18 mouse cellular contexts compared by ENCODE assay signal in genomic region chr19:10665093-10665492, GRCm38 (mm10). TPM values are rescaled to one million over a fixed set of nuclear protein-coding genes. Genes with fewer than 3 reads are reported as not detected.
DNase-seq lines count a peak whose midpoint lies in the region; ATAC-seq and TF ChIP-seq lines count a peak whose summit lies in the region.
"Had no signal": no experiment of that assay in that cellular context is flagged by ENCODE, and none has a peak within 500 bp of the region (broad histone marks: within the 10 kb centered on the region; RNA-seq: fewer than 3 reads in every experiment).

No protein-coding gene starts in this region.

- in situ Hi-C loops in CH12.LX (cut with MboI; ENCODE audit: low pct_ligation_motif_present, low pct_unique_long_range_greater_than_20kb, low sequenced_read_pairs), result no loop called here

- H3K4me1 ChIP-seq in liver, embryonic 13.5 days (replicated peaks), result peaks cover 59% of the 10 kb centered on the region
- peaks cover 7 to 11% of the 10 kb centered on the region in 2 experiments for H3K4me1 ChIP-seq in CH12.LX (ENCODE audit: control insufficient read depth in 1 of 2, insufficient read depth in 2 of 2)
- no peaks in the 10 kb centered on the region for H3K4me1 ChIP-seq in forebrain, embryonic 14.5 days (ENCODE audit: control insufficient read depth, insufficient read depth, low read length)
- H3K4me1 ChIP-seq in intestine, embryonic 15.5 days (replicated peaks), result no peaks in the 10 kb centered on the region

- no peak overlapping the region for H3K4me3 ChIP-seq in liver, embryonic 13.5 days (replicated peaks)
- no peak overlapping the region for H3K4me3 ChIP-seq in CH12.LX (replicated peaks in 1 of 3; ENCODE audit: low read depth in 2 of 3, low read length in 2 of 3, poor library complexity in 1 of 3)
- H3K4me3 ChIP-seq in forebrain, embryonic 14.5 days (ENCODE audit: low read depth, low read length), result no peak overlapping the region
- no peak overlapping the region for H3K4me3 ChIP-seq in intestine, embryonic 15.5 days (replicated peaks)
- H3K4me3 ChIP-seq: heart, embryonic 10.5 days; myocyte had no signal

- dilution Hi-C loops in CH12.LX (cut with MboI; ENCODE audit: extremely low pct_ligation_motif_present, extremely low pct_unique_long_range_greater_than_20kb, low sequenced_read_pairs), result no loop called here

- ATAC-seq in liver, embryonic 13.5 days (ENCODE audit: low read depth), result no peak
- ATAC-seq in forebrain, embryonic 14.5 days, result 0 out of 2 replicates have a peak, but pooled peaks have one; percentile 20
- peak; percentile 32; the same call in 1 of the 2 replicates for ATAC-seq in intestine, embryonic 15.5 days
- no peak for ATAC-seq in inflammation-experienced regulatory T-cells, adult 6 months

- no peaks in the 10 kb centered on the region for H3K27me3 ChIP-seq in liver, embryonic 13.5 days
- no peaks in the 10 kb centered on the region for H3K27me3 ChIP-seq in CH12.LX (replicated peaks)
- no peaks in the 10 kb centered on the region for H3K27me3 ChIP-seq in forebrain, embryonic 14.5 days (replicated peaks; ENCODE audit: control insufficient read depth, insufficient read depth, low read length)
- no peaks in the 10 kb centered on the region for H3K27me3 ChIP-seq in intestine, embryonic 15.5 days (replicated peaks)

- H3K27ac ChIP-seq in liver, embryonic 13.5 days, result peak overlapping the region; percentile 99
- H3K27ac ChIP-seq in CH12.LX (ENCODE audit: insufficient read depth, low read depth), result no peak overlapping the region
- H3K27ac ChIP-seq in forebrain, embryonic 14.5 days (ENCODE audit: low read depth, low read length), result no peak overlapping the region
- no peak overlapping the region for H3K27ac ChIP-seq in intestine, embryonic 15.5 days
- H3K27ac ChIP-seq: heart, embryonic 10.5 days had no signal

- TF ChIP-seq POLR2A in CH12.LX (IDR thresholded peaks at IDR 0.05; ENCODE audit: low read depth, low read length), result no peak

- H3K36me3 ChIP-seq in liver, embryonic 13.5 days, result no peaks in the 10 kb centered on the region
- no peaks in the 10 kb centered on the region for H3K36me3 ChIP-seq in CH12.LX (replicated peaks in 1 of 2; ENCODE audit: control insufficient read depth in 1 of 2, insufficient read depth in 1 of 2, low read length in 1 of 2)
- no peaks in the 10 kb centered on the region for H3K36me3 ChIP-seq in forebrain, embryonic 14.5 days (ENCODE audit: control insufficient read depth, insufficient read depth, low read length)
- no peaks in the 10 kb centered on the region for H3K36me3 ChIP-seq in intestine, embryonic 15.5 days
- H3K36me3 ChIP-seq: heart, embryonic 10.5 days had no signal

- no peaks in the 10 kb centered on the region for H3K79me2 ChIP-seq in CH12.LX (replicated peaks; ENCODE audit: control insufficient read depth, extremely low read depth, insufficient read depth, poor library complexity, severe bottlenecking)

- 55% methylated on average over 3 of the region's 3 CpGs for WGBS in liver, embryonic 13.5 days (ENCODE audit: insufficient replicate concordance)
- 58% methylated on average over 3 of the region's 3 CpGs for WGBS in forebrain, embryonic 14.5 days
- 62% methylated on average over 3 of the region's 3 CpGs for WGBS in intestine, embryonic 15.5 days

- TF ChIP-seq RAD21 in CH12.LX (IDR thresholded peaks at IDR 0.05; ENCODE audit: low read depth, low read length), result no peak

- no peak for DNase-seq in liver, embryonic 13.5 days
- DNase-seq in liver, result no peak
- no peak for DNase-seq in CH12.LX (ENCODE audit: extremely low read depth)
- no peak for DNase-seq in forebrain, embryonic 14.5 days (ENCODE audit: low spot score)
- no peak for DNase-seq in right cerebral cortex, adult 18-20 months
- no peak for DNase-seq in heart, postnatal 36 days
- DNase-seq: gastrocnemius, postnatal 25 days had no signal

- H3K9me3 ChIP-seq in liver, embryonic 13.5 days (replicated peaks), result no peaks in the 10 kb centered on the region
- H3K9me3 ChIP-seq in CH12.LX (replicated peaks; ENCODE audit: low read length), result no peaks in the 10 kb centered on the region
- H3K9me3 ChIP-seq in forebrain, embryonic 14.5 days (replicated peaks; ENCODE audit: control insufficient read depth, low read length), result no peaks in the 10 kb centered on the region
- H3K9me3 ChIP-seq in intestine, embryonic 15.5 days, result no peaks in the 10 kb centered on the region
- H3K9me3 ChIP-seq: heart, embryonic 10.5 days had no signal

- no peak overlapping the region for H3K4me2 ChIP-seq in liver, embryonic 13.5 days
- no peak overlapping the region for H3K4me2 ChIP-seq in CH12.LX (ENCODE audit: insufficient read depth, low read depth, poor library complexity, severe bottlenecking)
- no peak overlapping the region for H3K4me2 ChIP-seq in forebrain, embryonic 14.5 days (ENCODE audit: low read length)
- H3K4me2 ChIP-seq in intestine, embryonic 15.5 days (replicated peaks), result no peak overlapping the region
- H3K4me2 ChIP-seq: lung, embryonic 14.5 days had no signal

- no peak for TF ChIP-seq CTCF in CH12.LX (conservative IDR thresholded peaks at IDR 0.05 in 1 of 2, IDR thresholded peaks at IDR 0.05 in 1 of 2; ENCODE audit: low read depth in 2 of 2, low read length in 2 of 2)

- H3K9ac ChIP-seq in liver, embryonic 13.5 days, result no peak overlapping the region
- no peak overlapping the region for H3K9ac ChIP-seq in CH12.LX (ENCODE audit: insufficient read depth, low read depth)
- no peak overlapping the region for H3K9ac ChIP-seq in forebrain, embryonic 14.5 days (ENCODE audit: low read length)
- no peak overlapping the region for H3K9ac ChIP-seq in intestine, embryonic 15.5 days
- H3K9ac ChIP-seq: lung, embryonic 14.5 days had no signal

- no peak for TF ChIP-seq EP300 in CH12.LX (IDR thresholded peaks at IDR 0.05; ENCODE audit: low read length)

- intact Hi-C loops in heart, postnatal 36 days (cut with DNase I), result loop anchor here (1.0 to 5.0 kb wide), 3 partner anchors 43 to 312 kb away; no protein-coding TSS in a partner anchor

TF ChIP-seq in CH12.LX, 34 proteins besides CTCF, POLR2A, EP300 and RAD21 (continues in another document):
- TF ChIP-seq CHD2 (IDR thresholded peaks at IDR 0.05; ENCODE audit: low read length) (0 out of 2 replicates have a peak, but pooled peaks have one; percentile 10), NELFE (IDR thresholded peaks at IDR 0.05; ENCODE audit: low read depth, low read length) (no peak), KAT2A (IDR thresholded peaks at IDR 0.05; ENCODE audit: insufficient replicate concordance, low read length) (no peak), MEF2A (IDR thresholded peaks at IDR 0.05; ENCODE audit: borderline replicate concordance, low read depth, low read length) (no peak)

RNA-seq across cellular contexts. Expression of gene Pga5, which starts 12.8 kb away (rescaled TPM):
- polyA plus RNA-seq in liver, embryonic 13.5 days (2015; fragmentation: Nextera tagmentation; extraction: Ambion mirVana), result not detected in 2 replicates
- 0.08 TPM in 1 of 2 replicates, not detected in the other for total RNA-seq in CH12.LX (2012; rRNA removed)
- not detected in 2 replicates for total RNA-seq in CH12.LX (2014; rRNA removed)
- not detected in 2 replicates for polyA plus RNA-seq in CH12.LX (2012; ENCODE audit: insufficient read length, low read depth)
- polyA plus RNA-seq in forebrain, embryonic 14.5 days (2014; fragmentation: Nextera tagmentation; extraction: Ambion mirVana), result not detected in 2 replicates
- polyA plus RNA-seq in intestine, embryonic 15.5 days (2015; fragmentation: Nextera tagmentation; extraction: Ambion mirVana), result 0.39 and 0.61 TPM in 2 replicates
- not detected for polyA plus RNA-seq in inflammation-experienced regulatory T-cells, adult 6 months (2017; shearing (Covaris generic))
- not detected for total RNA-seq in heart, postnatal 36 days (2021)
- total RNA-seq: adrenal gland, postnatal 10 days; gastrocnemius, postnatal 25 days; heart, postnatal 14 days; layer of hippocampus, postnatal 14 days; left cerebral cortex, postnatal 25 days; megakaryocyte, adult 5-6 weeks had no signal
- polyA plus RNA-seq: cerebellum, adult 2 months; heart, embryonic 10.5 days; lung, embryonic 14.5 days had no signal

RNA-seq across cellular contexts. Expression of gene Vps37c, which starts 23.4 kb away (rescaled TPM):
- 10.4 and 12.1 TPM in 2 replicates for polyA plus RNA-seq in liver, embryonic 13.5 days (2015; fragmentation: Nextera tagmentation; extraction: Ambion mirVana)
- total RNA-seq in CH12.LX (2012; rRNA removed) (9.5 and 10.8 TPM in 2 replicates), CH12.LX (2014; rRNA removed) (4.9 and 6.2 TPM in 2 replicates)
- polyA plus RNA-seq in CH12.LX (2012; ENCODE audit: insufficient read length, low read depth), result 13.0 and 13.4 TPM in 2 replicates
- polyA plus RNA-seq in forebrain, embryonic 14.5 days (2014; fragmentation: Nextera tagmentation; extraction: Ambion mirVana), result 31.9 and 36.4 TPM in 2 replicates
- 28.1 and 28.7 TPM in 2 replicates for polyA plus RNA-seq in intestine, embryonic 15.5 days (2015; fragmentation: Nextera tagmentation; extraction: Ambion mirVana)
- 10 to 100 TPM; 11.4 to 15.9 (median 14.1) TPM for polyA plus RNA-seq in inflammation-experienced regulatory T-cells, adult 6 months (2017; shearing (Covaris generic))
- 10 to 100 TPM; 19.2 to 21.0 TPM for total RNA-seq in heart, postnatal 36 days (2021)

RNA-seq across cellular contexts. Expression of gene Vwce, which starts 31.1 kb away (rescaled TPM):
- 5.3 and 5.8 TPM in 2 replicates for polyA plus RNA-seq in liver, embryonic 13.5 days (2015; fragmentation: Nextera tagmentation; extraction: Ambion mirVana)
- total RNA-seq in CH12.LX (2012; rRNA removed) (0.13 and 0.21 TPM in 2 replicates), CH12.LX (2014; rRNA removed) (0.04 TPM in 1 of 2 replicates, not detected in the other)
- 1.0 and 1.3 TPM in 2 replicates for polyA plus RNA-seq in CH12.LX (2012; ENCODE audit: insufficient read length, low read depth)
- polyA plus RNA-seq in forebrain, embryonic 14.5 days (2014; fragmentation: Nextera tagmentation; extraction: Ambion mirVana), result 0.19 and 0.26 TPM in 2 replicates
- polyA plus RNA-seq in intestine, embryonic 15.5 days (2015; fragmentation: Nextera tagmentation; extraction: Ambion mirVana), result 3.4 and 4.8 TPM in 2 replicates
- under 1 TPM in 1 of 3 experiments, not detected in 2; 0.79 TPM for polyA plus RNA-seq in inflammation-experienced regulatory T-cells, adult 6 months (2017; shearing (Covaris generic))
- not detected for total RNA-seq in heart, postnatal 36 days (2021)
- total RNA-seq: megakaryocyte, adult 5-6 weeks had no signal

RNA-seq across cellular contexts. Expression of gene Tkfc, which starts 59.6 kb away (rescaled TPM):
- 9.4 and 10.8 TPM in 2 replicates for polyA plus RNA-seq in liver, embryonic 13.5 days (2015; fragmentation: Nextera tagmentation; extraction: Ambion mirVana)
- total RNA-seq in CH12.LX (2012; rRNA removed), result 10.0 and 11.0 TPM in 2 replicates
- 2.4 TPM in 2 replicates for total RNA-seq in CH12.LX (2014; rRNA removed)
- polyA plus RNA-seq in CH12.LX (2012; ENCODE audit: insufficient read length, low read depth), result 14.9 and 15.0 TPM in 2 replicates
- polyA plus RNA-seq in forebrain, embryonic 14.5 days (2014; fragmentation: Nextera tagmentation; extraction: Ambion mirVana), result 25.4 and 25.7 TPM in 2 replicates
- 36.3 and 45.5 TPM in 2 replicates for polyA plus RNA-seq in intestine, embryonic 15.5 days (2015; fragmentation: Nextera tagmentation; extraction: Ambion mirVana)
- 10 to 100 TPM in 1 of 3 experiments, 1 to 10 TPM in 2; 8.4 to 10.7 (median 9.5) TPM for polyA plus RNA-seq in inflammation-experienced regulatory T-cells, adult 6 months (2017; shearing (Covaris generic))
- total RNA-seq in heart, postnatal 36 days (2021), result 1 to 10 TPM; 9.0 to 9.2 TPM

RNA-seq across cellular contexts. Expression of gene Ddb1, which starts 60.0 kb away (rescaled TPM):
- 156 and 177 TPM in 2 replicates for polyA plus RNA-seq in liver, embryonic 13.5 days (2015; fragmentation: Nextera tagmentation; extraction: Ambion mirVana)
- total RNA-seq in CH12.LX (2012; rRNA removed) (319 and 365 TPM in 2 replicates), CH12.LX (2014; rRNA removed) (299 and 311 TPM in 2 replicates)
- 406 and 451 TPM in 2 replicates for polyA plus RNA-seq in CH12.LX (2012; ENCODE audit: insufficient read length, low read depth)
- polyA plus RNA-seq in forebrain, embryonic 14.5 days (2014; fragmentation: Nextera tagmentation; extraction: Ambion mirVana), result 283 and 296 TPM in 2 replicates
- polyA plus RNA-seq in intestine, embryonic 15.5 days (2015; fragmentation: Nextera tagmentation; extraction: Ambion mirVana), result 278 and 283 TPM in 2 replicates
- polyA plus RNA-seq in inflammation-experienced regulatory T-cells, adult 6 months (2017; shearing (Covaris generic)), result 100 to 1,000 TPM in 2 of 3 experiments, 10 to 100 TPM in 1; 94.0 to 107 (median 105) TPM
- 100 to 1,000 TPM; 161 to 172 TPM for total RNA-seq in heart, postnatal 36 days (2021)

Comparison
In these comparisons a context has a peak if more than half of its experiments do, and no peak if none do; other contexts are left out.
1. ATAC-seq: peak in forebrain, embryonic 14.5 days (single experiment) and intestine, embryonic 15.5 days (single experiment); none in liver, embryonic 13.5 days (single experiment) and inflammation-experienced regulatory T-cells, adult 6 months (single experiment).